Mouse (Mus musculus) neural tube, embryonic 13.5 days (tissue): Measurements from ENCODE around the gene Necap2. TPM values are rescaled to one million over a fixed set of nuclear protein-coding genes. Genes with fewer than 3 reads are reported as not detected.

ENCODE experiments used
- ATAC-seq: fragments of 200-750 bp; cut with Nextera tagmentation; 2 replicates; pipeline ENCODE4 v1.8.0; 2017; ENCODE audit warnings: low read depth, mild to moderate bottlenecking, moderate TSS enrichment, moderate library complexity
- H3K27ac ChIP-seq: fragments of 300-500 bp; sonication (generic); replicated peaks from 2 replicates; pipeline ENCODE4 v1.5.1; 2015; ENCODE audit warnings: moderate library complexity, mild to moderate bottlenecking, inconsistent platforms
- H3K27me3 ChIP-seq: fragments of 300-500 bp; sonication (generic); 2 replicates; pipeline ENCODE4 v1.6.1; 2015; ENCODE audit warnings: mild to moderate bottlenecking, inconsistent platforms
- H3K36me3 ChIP-seq: fragments of 300-500 bp; sonication (generic); 2 replicates; pipeline ENCODE4 v1.6.1; 2015; ENCODE audit warnings: mild to moderate bottlenecking, inconsistent platforms
- H3K4me1 ChIP-seq: fragments of 300-500 bp; sonication (generic); replicated peaks from 2 replicates; pipeline ENCODE4 v1.6.1; 2015; ENCODE audit warnings: inconsistent platforms
- H3K4me2 ChIP-seq: fragments of 300-500 bp; sonication (generic); 2 replicates; pipeline ENCODE4 v1.6.1; 2015; ENCODE audit warnings: inconsistent platforms, mild to moderate bottlenecking, moderate library complexity
- H3K4me3 ChIP-seq: fragments of 300-500 bp; sonication (generic); 2 replicates; pipeline ENCODE4 v1.5.1; 2015; ENCODE audit warnings: mild to moderate bottlenecking, inconsistent platforms
- H3K9ac ChIP-seq: fragments of 300-500 bp; sonication (generic); 2 replicates; pipeline ENCODE4 v1.6.1; 2015; ENCODE audit warnings: moderate library complexity, mild to moderate bottlenecking, inconsistent platforms
- H3K9me3 ChIP-seq: fragments of 300-500 bp; sonication (generic); 2 replicates; pipeline ENCODE4 v1.6.1; 2016; ENCODE audit warnings: inconsistent platforms
- WGBS: fragments of 180-500 bp; shearing (Covaris S2); methylation state at CpG from one replicate; pipeline ENCODE4 v1.1.7; 2015; 5-methylcytosine and 5-hydroxymethylcytosine counted together
- polyA plus RNA-seq: library from polyadenylated mRNA; unstranded; fragments of >200 nt; fragmentation: Nextera tagmentation; extraction: Ambion mirVana; gene quantifications from 2 replicates; pipeline ENCODE4 v1.2.1, GENCODE M21; 2015

The Necap2 gene
- polyA plus RNA-seq, 1 experiment from 2014 or later: 55.5 TPM

DNA sequence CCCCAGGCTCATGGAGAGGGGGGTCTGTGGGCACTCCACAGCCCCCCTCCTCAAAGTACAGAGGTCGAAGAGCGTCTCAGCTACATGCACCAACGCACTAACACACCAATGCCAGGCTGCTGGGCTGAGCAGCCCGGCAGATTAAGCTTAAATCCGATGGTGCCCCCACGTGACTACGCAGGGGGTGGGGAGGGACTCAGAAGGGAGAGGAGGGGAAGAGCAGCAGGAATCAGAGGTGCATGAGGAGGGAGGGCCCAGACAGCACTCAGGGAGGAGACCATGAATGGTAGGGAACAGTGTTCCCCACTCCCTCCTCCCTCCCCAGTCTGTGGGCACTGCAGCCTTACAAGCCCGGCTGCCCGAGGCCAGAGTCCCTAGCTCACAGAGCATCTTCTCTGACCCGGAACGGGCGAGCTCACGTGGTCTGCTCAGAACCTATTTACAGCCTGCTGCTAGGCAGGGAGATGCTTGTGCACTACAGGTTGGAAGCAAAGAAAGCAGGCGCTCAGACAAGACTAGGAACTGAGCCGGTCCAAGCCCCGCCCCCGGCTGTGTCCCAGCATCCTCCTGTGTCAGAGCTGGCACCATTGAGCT lies 24.5 kb downstream of the Necap2 start:
- Histone ChIP-seq H3K9ac (peak overlapping the region; percentile 5), H3K4me2 (peak overlapping the region; percentile 34), H3K36me3 (peaks cover 23% of the 10 kb centered on the region), H3K9me3 (no peaks in the 10 kb centered on the region), H3K27me3 (no peaks in the 10 kb centered on the region), H3K4me1 (peaks cover 54% of the 10 kb centered on the region), H3K4me3 (no peak overlapping the region), H3K27ac (peak overlapping the region; percentile 71)
- ATAC-seq: peak; percentile 22; the same call in 1 of the 2 replicates
- 34% methylated on average over 17 of the region's 17 CpGs for WGBS

- 0 out of 2 replicates have a peak, but pooled peaks have one; percentile 4 for ATAC-seq
- H3K4me3 ChIP-seq: no peak overlapping the region
- H3K36me3 ChIP-seq: peaks cover 23% of the 10 kb centered on the region
- WGBS: 60% methylated on average over 8 of the region's 8 CpGs
- peak overlapping the region; percentile 71 for H3K27ac ChIP-seq
- H3K9me3 ChIP-seq: no peaks in the 10 kb centered on the region
- peak overlapping the region; percentile 5 for H3K9ac ChIP-seq
- peak overlapping the region; percentile 34 for H3K4me2 ChIP-seq
- peaks cover 56% of the 10 kb centered on the region for H3K4me1 ChIP-seq
- no peaks in the 10 kb centered on the region for H3K27me3 ChIP-seq
These were observed 25.0 kb downstream of the Necap2 start for GRCm38 (mm10) chr4:141053138-141053537.

DNA sequence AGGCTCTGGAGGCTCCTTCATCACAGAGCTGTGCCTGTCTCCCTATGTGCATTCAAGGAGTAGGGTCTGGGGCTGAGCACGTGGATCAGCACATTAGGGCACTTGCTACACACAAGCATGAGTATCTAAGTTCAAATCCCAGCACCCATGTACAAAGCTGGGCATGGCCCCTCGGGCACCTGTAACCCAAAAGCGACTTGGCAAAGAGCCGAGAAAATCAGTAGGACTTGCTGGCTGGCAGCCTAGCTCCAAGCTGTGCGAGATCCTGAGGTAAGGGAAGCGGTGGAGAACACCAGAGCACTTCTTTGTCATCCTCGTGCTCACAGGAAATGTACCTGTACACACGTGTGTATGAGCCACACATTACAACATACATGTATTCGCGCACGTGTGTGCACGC lies 25.7 kb downstream of the Necap2 start:
- Histone ChIP-seq H3K9ac (0 out of 2 replicates have a peak overlapping the region, but pooled peaks have one; percentile 1), H3K4me2 (no peak overlapping the region), H3K4me1 (peaks cover 63% of the 10 kb centered on the region), H3K36me3 (peaks cover 21% of the 10 kb centered on the region), H3K27ac (peak overlapping the region; percentile 71), H3K27me3 (no peaks in the 10 kb centered on the region), H3K9me3 (no peaks in the 10 kb centered on the region), H3K4me3 (no peak overlapping the region)
- ATAC-seq: no peak
- 85% methylated on average over 12 of the region's 12 CpGs for WGBS

- Histone ChIP-seq H3K9ac (peak overlapping the region; percentile 38), H3K27me3 (no peaks in the 10 kb centered on the region), H3K27ac (peak overlapping the region; percentile 94), H3K36me3 (peaks cover 13% of the 10 kb centered on the region), H3K4me2 (peak overlapping the region; percentile 33), H3K9me3 (no peaks in the 10 kb centered on the region), H3K4me1 (peaks cover 79% of the 10 kb centered on the region), H3K4me3 (no peak overlapping the region)
- 15% methylated on average over 4 of the region's 4 CpGs for WGBS
- peak; percentile 57 for ATAC-seq
These were observed 28.7 kb downstream of the Necap2 start for GRCm38 (mm10) chr4:141049476-141049835.

- peak; percentile 27 for ATAC-seq
- WGBS: 34% methylated on average over 17 of the region's 17 CpGs
- Histone ChIP-seq H3K27ac (peak overlapping the region; percentile 94), H3K9me3 (no peaks in the 10 kb centered on the region), H3K9ac (peak overlapping the region; percentile 38), H3K4me3 (no peak overlapping the region), H3K27me3 (no peaks in the 10 kb centered on the region), H3K36me3 (peaks cover 14% of the 10 kb centered on the region), H3K4me2 (peak overlapping the region; percentile 33), H3K4me1 (peaks cover 74% of the 10 kb centered on the region)
These were observed 29.2 kb downstream of the Necap2 start for GRCm38 (mm10) chr4:141048810-141049475.

DNA sequence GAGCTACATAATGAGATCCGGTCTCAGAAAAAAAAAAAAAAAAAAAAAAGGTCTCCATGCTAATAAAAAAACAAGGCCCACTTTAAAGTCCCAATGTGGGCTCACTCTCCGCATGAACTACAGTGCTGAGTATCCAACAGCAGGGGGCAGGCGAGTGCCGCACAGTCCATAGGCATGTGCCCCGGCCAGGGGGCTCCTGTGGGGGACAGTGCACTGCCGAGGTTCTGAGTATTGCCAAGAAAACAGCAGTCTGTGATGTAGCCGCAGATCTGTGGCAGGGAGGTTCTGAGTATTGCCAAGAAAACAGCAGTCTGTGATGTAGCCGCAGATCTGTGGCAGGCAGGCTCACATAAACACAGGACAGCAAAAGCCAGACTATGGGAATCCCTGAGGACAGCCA lies 33.3 kb downstream of the Necap2 start:
- H3K4me1 ChIP-seq: peaks cover 43% of the 10 kb centered on the region
- no peak overlapping the region for H3K4me2 ChIP-seq
- peaks cover 48% of the 10 kb centered on the region for H3K36me3 ChIP-seq
- peak overlapping the region; percentile 49; the same call in 1 of the 2 replicates for H3K27ac ChIP-seq
- no peak overlapping the region for H3K9ac ChIP-seq
- H3K27me3 ChIP-seq: no peaks in the 10 kb centered on the region
- H3K9me3 ChIP-seq: no peaks in the 10 kb centered on the region
- H3K4me3 ChIP-seq: no peak overlapping the region
- 18% methylated on average over 8 of the region's 8 CpGs for WGBS
- no peak for ATAC-seq

DNA sequence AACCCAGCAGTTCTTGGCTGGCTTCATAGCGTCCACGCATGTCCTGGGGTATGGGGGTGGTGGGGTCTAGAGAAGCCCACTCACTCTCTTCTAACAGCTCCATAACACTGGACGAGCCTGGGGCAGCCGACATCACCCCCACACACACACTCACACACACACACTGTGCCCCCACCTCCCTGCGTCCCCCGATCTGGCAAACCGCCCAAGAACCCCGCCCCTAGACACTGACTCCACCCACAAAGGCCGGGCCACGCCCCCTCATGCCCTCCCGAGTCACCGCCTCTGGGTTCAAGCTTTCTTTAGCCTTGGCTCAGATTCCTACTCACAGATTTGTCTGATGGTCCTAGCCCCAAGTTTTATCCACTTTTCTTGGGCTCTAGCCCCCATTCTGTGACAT lies 37.0 kb downstream of the Necap2 start:
- 0 out of 2 replicates have a peak, but pooled peaks have one; percentile 23 for ATAC-seq
- Histone ChIP-seq H3K27me3 (no peaks in the 10 kb centered on the region), H3K4me1 (peaks cover 8% of the 10 kb centered on the region), H3K4me3 (no peak overlapping the region), H3K9me3 (no peaks in the 10 kb centered on the region), H3K4me2 (no peak overlapping the region), H3K9ac (no peak overlapping the region), H3K36me3 (peaks cover 63% of the 10 kb centered on the region), H3K27ac (no peak overlapping the region)
- WGBS: 44% methylated on average over 12 of the region's 12 CpGs

DNA sequence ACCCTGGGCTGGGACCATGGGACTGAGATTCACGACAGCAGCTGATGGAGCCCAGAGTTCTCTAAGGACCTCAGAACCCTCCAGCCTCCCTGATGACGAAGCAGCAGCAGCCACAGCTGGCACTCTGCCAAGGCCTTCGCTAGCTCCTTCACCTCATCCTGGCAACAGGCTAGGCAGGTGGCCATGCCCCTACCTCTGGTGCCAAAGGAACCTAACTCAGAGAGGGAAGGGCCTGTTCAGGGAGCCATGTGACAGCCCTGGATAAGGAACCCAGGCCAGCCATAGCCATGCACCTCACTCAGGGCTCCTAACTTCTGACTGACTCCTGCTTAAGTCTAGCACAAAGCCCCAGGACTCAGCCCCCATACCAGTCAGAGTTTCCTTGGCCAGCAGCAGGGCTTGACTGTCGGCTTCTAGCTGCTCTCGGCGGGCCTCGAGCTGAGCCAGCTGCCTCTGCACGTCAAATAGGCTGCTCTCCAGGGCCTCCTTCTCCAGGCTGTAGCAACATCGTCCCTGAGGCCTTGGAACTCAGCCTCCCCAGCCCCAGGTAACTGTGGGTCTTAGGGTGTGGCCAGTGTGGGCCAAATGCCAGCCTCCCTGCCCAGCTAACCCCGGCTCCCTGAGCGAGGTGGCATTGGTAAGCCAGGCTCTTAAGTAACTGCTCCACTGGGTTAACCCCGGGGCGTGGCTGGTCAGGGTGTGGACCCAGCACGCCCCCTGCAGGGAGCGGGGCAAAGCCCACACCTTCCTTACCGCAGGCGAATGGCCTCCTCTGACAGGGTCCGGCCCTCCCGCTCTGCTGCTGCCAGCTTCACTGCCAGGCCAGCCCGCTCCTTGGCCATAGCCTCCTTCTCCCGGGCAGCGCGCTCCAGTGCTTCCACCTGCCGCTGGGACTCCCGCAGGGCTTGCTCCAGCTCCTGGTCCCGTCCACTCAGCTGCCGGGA lies 44.3 kb downstream of the Necap2 start:
- WGBS: 74% methylated on average over 27 of the region's 27 CpGs
- Histone ChIP-seq H3K4me2 (no peak overlapping the region), H3K9ac (no peak overlapping the region), H3K4me1 (peaks cover 12% of the 10 kb centered on the region; the same call in 1 of the 2 replicates), H3K9me3 (no peaks in the 10 kb centered on the region), H3K27ac (0 out of 2 replicates have a peak overlapping the region, but pooled peaks have one; percentile 7), H3K27me3 (no peaks in the 10 kb centered on the region), H3K36me3 (peaks cover 72% of the 10 kb centered on the region), H3K4me3 (no peak overlapping the region)
- ATAC-seq: peak; percentile 21; the same call in 1 of the 2 replicates

- peak; percentile 70 for ATAC-seq
- 17% methylated on average over 6 of the region's 6 CpGs for WGBS
These were observed 46.4 kb downstream of the Necap2 start for GRCm38 (mm10) chr4:141031733-141032132.

DNA sequence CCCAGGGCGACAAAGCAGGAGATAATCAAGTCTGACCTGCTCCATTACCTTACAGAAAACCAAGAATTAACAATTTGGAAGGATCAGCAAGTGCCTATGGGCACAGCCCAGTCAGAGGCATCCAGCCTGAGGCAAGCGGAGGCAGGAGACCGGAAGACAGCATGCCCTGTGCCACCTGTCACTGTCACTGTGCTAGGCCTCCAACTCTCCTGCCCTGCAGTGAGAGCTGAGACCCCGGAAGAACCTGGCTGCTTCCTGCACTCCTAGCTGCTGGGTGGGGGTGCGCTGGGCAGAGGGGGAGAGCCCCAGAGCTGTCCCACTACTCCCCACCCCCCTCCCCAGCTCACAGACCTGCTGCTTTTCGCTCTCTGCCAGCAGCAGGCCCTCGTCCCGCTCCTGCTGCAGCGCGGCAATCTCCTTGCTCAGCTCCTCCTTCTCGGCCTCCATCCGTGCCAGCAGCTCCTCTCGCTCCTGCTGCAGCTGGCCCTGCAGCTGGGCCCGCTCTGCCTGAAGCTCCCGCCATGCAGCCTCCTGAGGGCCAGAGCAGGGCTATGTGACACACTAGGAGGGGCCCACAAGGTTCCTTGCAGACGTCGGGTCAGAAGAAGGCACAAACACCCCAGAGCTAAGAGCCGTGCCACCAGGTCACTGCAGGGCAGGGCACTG lies 47.5 kb downstream of the Necap2 start:
- WGBS: 79% methylated on average over 17 of the region's 18 CpGs

More at GRCm38 (mm10) chr4:141031733-141032132, 46.4 kb downstream of the Necap2 start:
- Histone ChIP-seq H3K27me3 (no peaks in the 10 kb centered on the region), H3K36me3 (peaks cover 75% of the 10 kb centered on the region), H3K27ac (no peak overlapping the region), H3K9me3 (no peaks in the 10 kb centered on the region), H3K4me3 (no peak overlapping the region), H3K9ac (no peak overlapping the region), H3K4me2 (no peak overlapping the region), H3K4me1 (peaks cover 12% of the 10 kb centered on the region; the same call in 1 of the 2 replicates)

GRCm38 (mm10) chr4:141024992-141025391 lies 53.2 kb downstream of the Necap2 start:
- Histone ChIP-seq H3K27ac (no peak overlapping the region), H3K4me2 (no peak overlapping the region)
- 74% methylated on average over 27 of the region's 27 CpGs for WGBS

More for the DNA sequence above, 47.5 kb downstream of the Necap2 start:
- Histone ChIP-seq H3K27me3 (no peaks in the 10 kb centered on the region), H3K9me3 (no peaks in the 10 kb centered on the region), H3K4me3 (no peak overlapping the region), H3K36me3 (peaks cover 74% of the 10 kb centered on the region), H3K9ac (no peak overlapping the region; the same call in 1 of the 2 replicates), H3K4me1 (peaks cover 12% of the 10 kb centered on the region; the same call in 1 of the 2 replicates), H3K4me2 (no peak overlapping the region), H3K27ac (no peak overlapping the region)
- ATAC-seq: no peak

More at GRCm38 (mm10) chr4:141024992-141025391, 53.2 kb downstream of the Necap2 start:
- H3K4me1 ChIP-seq: peaks cover 24% of the 10 kb centered on the region
- no peak overlapping the region for H3K4me3 ChIP-seq
- H3K9ac ChIP-seq: no peak overlapping the region
- ATAC-seq: no peak
- H3K9me3 ChIP-seq: no peaks in the 10 kb centered on the region
- no peaks in the 10 kb centered on the region for H3K27me3 ChIP-seq
- peaks cover 67% of the 10 kb centered on the region for H3K36me3 ChIP-seq
